ENCODE assay signal across 8 mouse cellular contexts in genomic region chr11:28808685-28809084, GRCm38 (mm10). TPM values are rescaled to one million over a fixed set of nuclear protein-coding genes. Genes with fewer than 3 reads are reported as not detected.
DNase-seq lines count a peak whose midpoint lies in the region; ATAC-seq lines count a peak whose summit lies in the region.

No protein-coding gene starts in this region.

- no peak for DNase-seq in frontal cortex, postnatal 14 days (ENCODE audit: low spot score in 2 of 2)
- DNase-seq in midbrain, embryonic 11.5 days (ENCODE audit: low spot score, missing footprints) = peak; percentile 91
- peak; percentile 12 for DNase-seq in brain, embryonic 18.5 days (ENCODE audit: low read depth, low spot score)
- peak; percentile 42 for DNase-seq in kidney, postnatal 14 days
- DNase-seq in right cerebral cortex, postnatal 4 days = peak; percentile 43
- DNase-seq in ovary, postnatal 36 days (ENCODE audit: low spot score) = no peak

- H3K27ac ChIP-seq in midbrain, embryonic 11.5 days (ENCODE audit: low read depth, low read length) = no peak overlapping the region
- H3K27ac ChIP-seq in midbrain, embryonic 16.5 days (ENCODE audit: low read length) = no peak overlapping the region

- WGBS in midbrain, embryonic 11.5 days = 66% methylated on average over 3 of the region's 3 CpGs
- 69% methylated on average over 3 of the region's 3 CpGs for WGBS in midbrain, embryonic 16.5 days

- no peak overlapping the region for H3K4me3 ChIP-seq in midbrain, embryonic 11.5 days (ENCODE audit: low read depth, low read length)
- no peak overlapping the region for H3K4me3 ChIP-seq in midbrain, embryonic 16.5 days (ENCODE audit: low read depth, low read length)

- no peaks in the 10 kb centered on the region for H3K9me3 ChIP-seq in midbrain, embryonic 11.5 days (ENCODE audit: control insufficient read depth, low read length)
- no peaks in the 10 kb centered on the region for H3K9me3 ChIP-seq in midbrain, embryonic 16.5 days (replicated peaks; ENCODE audit: control insufficient read depth, low read length, poor library complexity, severe bottlenecking)

- H3K27me3 ChIP-seq in midbrain, embryonic 11.5 days (ENCODE audit: control insufficient read depth, insufficient read depth, low read length) = no peaks in the 10 kb centered on the region
- no peaks in the 10 kb centered on the region for H3K27me3 ChIP-seq in midbrain, embryonic 16.5 days (ENCODE audit: control insufficient read depth, insufficient read depth, low read depth, low read length)

- no peak overlapping the region for H3K4me2 ChIP-seq in midbrain, embryonic 11.5 days
- no peak overlapping the region for H3K4me2 ChIP-seq in midbrain, embryonic 16.5 days (ENCODE audit: low read length)

- H3K36me3 ChIP-seq in midbrain, embryonic 11.5 days (ENCODE audit: control insufficient read depth, insufficient read depth, low read length) = no peaks in the 10 kb centered on the region
- H3K36me3 ChIP-seq in midbrain, embryonic 16.5 days (ENCODE audit: control insufficient read depth, insufficient read depth, low read length) = no peaks in the 10 kb centered on the region

- no peak overlapping the region for H3K9ac ChIP-seq in midbrain, embryonic 11.5 days (ENCODE audit: low read length)
- no peak overlapping the region for H3K9ac ChIP-seq in midbrain, embryonic 16.5 days (ENCODE audit: low read depth, low read length)

- H3K4me1 ChIP-seq in midbrain, embryonic 11.5 days (ENCODE audit: control insufficient read depth, insufficient read depth, low read length) = no peaks in the 10 kb centered on the region
- H3K4me1 ChIP-seq in midbrain, embryonic 16.5 days (ENCODE audit: control insufficient read depth, insufficient read depth, low read length) = no peaks in the 10 kb centered on the region

- peak; percentile 57; the same call in 1 of the 2 replicates for ATAC-seq in frontal cortex, adult (ENCODE audit: low TSS enrichment)
- no peak for ATAC-seq in midbrain, embryonic 11.5 days (ENCODE audit: low FRiP score)
- ATAC-seq in midbrain, embryonic 16.5 days = no peak

RNA-seq across cellular contexts. Expression of gene Efemp1, which starts 44.3 kb away (rescaled TPM):
- 11.0 and 14.6 TPM in 2 replicates for polyA plus RNA-seq in midbrain, embryonic 11.5 days (2014; fragmentation: Nextera tagmentation; extraction: Ambion mirVana)
- 4.6 and 5.0 TPM in 2 replicates for polyA plus RNA-seq in midbrain, embryonic 16.5 days (2015; fragmentation: Nextera tagmentation; extraction: Ambion mirVana)

Comparison
In these comparisons a context has a peak if more than half of its experiments do, and no peak if none do; other contexts are left out.
1. DNase-seq: peak in midbrain, embryonic 11.5 days (single experiment), brain, embryonic 18.5 days (single experiment), kidney, postnatal 14 days (single experiment) and right cerebral cortex, postnatal 4 days (single experiment); none in frontal cortex, postnatal 14 days (0 of 2) and ovary, postnatal 36 days (single experiment).